Mouse (Mus musculus) left cerebral cortex, adult 9 months (tissue): ENCODE measurements at regions not wholly inside any gene's neighbourhood (a gene's known extent, or its start where the extent isn't known, plus 50 kb on each side); places are given as distances from the start of the nearest gene placed in this dataset.

Experiments
- DNase-seq, 2 experiments: peaks; one replicate each; pipeline ENCODE4 v3.0.0; 2022; ENCODE audit warnings: low spot score in 2 of 2

DNA sequence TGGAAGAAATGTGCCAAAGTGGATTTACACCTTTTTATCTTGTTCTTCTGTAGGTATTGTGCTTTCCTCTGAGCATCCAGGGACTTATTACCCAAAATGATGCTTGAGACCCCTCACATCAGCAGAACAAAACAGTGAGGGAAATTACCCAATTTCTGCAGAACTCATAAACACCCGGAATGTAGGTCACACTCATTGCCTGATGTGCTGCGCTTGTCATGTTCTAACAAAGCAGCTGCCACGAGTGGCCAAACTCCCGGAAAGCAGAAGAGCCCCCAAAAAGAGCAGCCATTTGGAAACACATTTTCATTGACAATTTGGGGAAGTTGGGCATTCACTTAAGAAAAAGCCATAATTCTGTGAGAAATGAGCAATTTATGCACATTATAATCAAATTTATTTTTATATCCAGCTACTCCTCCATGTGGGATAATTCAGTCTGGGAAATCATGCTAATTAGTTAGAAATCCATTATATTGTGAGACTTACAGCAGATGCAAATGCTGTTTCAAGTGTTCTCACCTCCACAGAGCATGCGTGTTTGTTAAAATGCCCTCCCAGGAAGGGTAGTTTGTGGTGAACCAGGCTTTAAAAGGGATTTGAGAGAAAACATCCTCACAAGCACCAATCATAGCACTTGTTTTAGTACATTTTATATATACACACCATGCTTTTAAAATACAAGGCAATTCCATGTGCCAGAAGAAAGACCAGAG lies 931.9 kb upstream of the Klhl29 start:
- DNase-seq, result peak; percentile 3 to 8

- DNase-seq, result no peak
Observed at GRCm38 (mm10) chr12:6287622-6288021, 912.1 kb upstream of the Klhl29 start.

- no peak for DNase-seq
Observed at GRCm38 (mm10) chr12:6263962-6264361, 888.5 kb upstream of the Klhl29 start.
